Mouse (Mus musculus): ENCODE data around the gene Togaram2. TPM values are rescaled to one million over a fixed set of nuclear protein-coding genes. Genes with fewer than 3 reads are reported as not detected.

The Togaram2 gene
- polyA plus RNA-seq, 1 experiment from 2014 or later: 0.29 TPM

- no peak overlapping the region for H3K4me2 ChIP-seq
- H3K27ac ChIP-seq: no peak overlapping the region
- no peak overlapping the region for H3K4me3 ChIP-seq (replicated peaks)
- WGBS: 61% methylated on average over 1 of the region's 1 CpGs
- H3K4me1 ChIP-seq: peaks cover 7% of the 10 kb centered on the region
- no peak overlapping the region for H3K9ac ChIP-seq
- no peaks in the 10 kb centered on the region for H3K9me3 ChIP-seq
- ATAC-seq (ENCODE audit: low FRiP score): no peak
- peaks cover 26% of the 10 kb centered on the region for H3K36me3 ChIP-seq (replicated peaks)
- no peaks in the 10 kb centered on the region for H3K27me3 ChIP-seq
Observed at GRCm38 (mm10) chr17:71660390-71660789, 12.7 kb upstream of the Togaram2 start.

- Histone ChIP-seq H3K4me3 (replicated peaks) (peak overlapping the region; percentile 38), H3K9ac (peak overlapping the region; percentile 50), H3K27ac (no peak overlapping the region), H3K27me3 (no peaks in the 10 kb centered on the region), H3K9me3 (no peaks in the 10 kb centered on the region), H3K4me1 (peaks cover 7% of the 10 kb centered on the region), H3K4me2 (peak overlapping the region; percentile 82), H3K36me3 (replicated peaks) (peaks cover 8% of the 10 kb centered on the region)
- WGBS: 11% methylated on average over 21 of the region's 21 CpGs
- ATAC-seq (ENCODE audit: low FRiP score): peak; percentile 82
Observed at GRCm38 (mm10) chr17:71662751-71663250, 10.3 kb upstream of the Togaram2 start.

GRCm38 (mm10) chr17:71663491-71663890 lies 9.6 kb upstream of the Togaram2 start:
- no peaks in the 10 kb centered on the region for H3K9me3 ChIP-seq
- no peak overlapping the region for H3K4me2 ChIP-seq
- no peak overlapping the region for H3K4me3 ChIP-seq (replicated peaks)
- ATAC-seq (ENCODE audit: low FRiP score): no peak
- H3K27ac ChIP-seq: no peak overlapping the region
- no peak overlapping the region for H3K9ac ChIP-seq
- peaks cover 7% of the 10 kb centered on the region for H3K4me1 ChIP-seq
- H3K27me3 ChIP-seq: no peaks in the 10 kb centered on the region
- H3K36me3 ChIP-seq (replicated peaks): peaks cover 4% of the 10 kb centered on the region; the same call in 1 of the 2 replicates
- 89% methylated on average over 6 of the region's 6 CpGs for WGBS

- H3K4me3 ChIP-seq (replicated peaks): no peak overlapping the region
- H3K4me1 ChIP-seq: peaks cover 7% of the 10 kb centered on the region
- H3K9ac ChIP-seq: no peak overlapping the region
- no peak overlapping the region for H3K27ac ChIP-seq
- ATAC-seq (ENCODE audit: low FRiP score): no peak
- H3K36me3 ChIP-seq (replicated peaks): no peaks in the 10 kb centered on the region
- H3K9me3 ChIP-seq: no peaks in the 10 kb centered on the region
- no peak overlapping the region for H3K4me2 ChIP-seq
- no peaks in the 10 kb centered on the region for H3K27me3 ChIP-seq
- WGBS: 100% methylated on average over 1 of the region's 1 CpGs
Observed at GRCm38 (mm10) chr17:71664172-71664571, 8.9 kb upstream of the Togaram2 start.

- H3K27ac ChIP-seq: no peak overlapping the region
- H3K9ac ChIP-seq: no peak overlapping the region
- H3K9me3 ChIP-seq: no peaks in the 10 kb centered on the region
- H3K4me1 ChIP-seq: peaks cover 7% of the 10 kb centered on the region
- no peaks in the 10 kb centered on the region for H3K36me3 ChIP-seq (replicated peaks)
- WGBS: 92% methylated on average over 4 of the region's 4 CpGs
- H3K27me3 ChIP-seq: no peaks in the 10 kb centered on the region
- H3K4me3 ChIP-seq (replicated peaks): no peak overlapping the region
- ATAC-seq (ENCODE audit: low FRiP score): no peak
- no peak overlapping the region for H3K4me2 ChIP-seq
Observed at GRCm38 (mm10) chr17:71665201-71665600, 7.9 kb upstream of the Togaram2 start.

GRCm38 (mm10) chr17:71669511-71669910 lies 3.5 kb upstream of the Togaram2 start:
- no peak overlapping the region for H3K4me2 ChIP-seq
- no peak for ATAC-seq (ENCODE audit: low FRiP score)
- no peaks in the 10 kb centered on the region for H3K27me3 ChIP-seq
- H3K4me3 ChIP-seq (replicated peaks): no peak overlapping the region
- H3K27ac ChIP-seq: no peak overlapping the region
- no peaks in the 10 kb centered on the region for H3K9me3 ChIP-seq
- no peak overlapping the region for H3K9ac ChIP-seq
- peaks cover 7% of the 10 kb centered on the region for H3K4me1 ChIP-seq
- no peaks in the 10 kb centered on the region for H3K36me3 ChIP-seq (replicated peaks)
- WGBS: 84% methylated on average over 5 of the region's 5 CpGs

GRCm38 (mm10) chr17:71671840-71672546 lies 1.1 kb upstream of the Togaram2 start:
- WGBS: 55% methylated on average over 17 of the region's 17 CpGs
- Histone ChIP-seq H3K9me3 (no peaks in the 10 kb centered on the region), H3K4me3 (replicated peaks) (no peak overlapping the region), H3K36me3 (replicated peaks) (no peaks in the 10 kb centered on the region), H3K27me3 (no peaks in the 10 kb centered on the region), H3K4me1 (peaks cover 7% of the 10 kb centered on the region), H3K27ac (no peak overlapping the region), H3K4me2 (no peak overlapping the region), H3K9ac (no peak overlapping the region)
- no peak for ATAC-seq (ENCODE audit: low FRiP score)

- Histone ChIP-seq H3K9ac (no peak overlapping the region), H3K27me3 (no peaks in the 10 kb centered on the region), H3K4me2 (no peak overlapping the region), H3K36me3 (replicated peaks) (no peaks in the 10 kb centered on the region), H3K4me3 (replicated peaks) (no peak overlapping the region), H3K9me3 (no peaks in the 10 kb centered on the region), H3K27ac (no peak overlapping the region), H3K4me1 (peaks cover 7% of the 10 kb centered on the region)
- ATAC-seq (ENCODE audit: low FRiP score): no peak
- 69% methylated on average over 9 of the region's 9 CpGs for WGBS
Observed at GRCm38 (mm10) chr17:71673936-71674335, 875 bp downstream of the Togaram2 start.

GRCm38 (mm10) chr17:71674886-71675285 lies 1.8 kb downstream of the Togaram2 start:
- no peak overlapping the region for H3K9ac ChIP-seq
- H3K4me2 ChIP-seq: no peak overlapping the region
- ATAC-seq (ENCODE audit: low FRiP score): no peak
- H3K9me3 ChIP-seq: no peaks in the 10 kb centered on the region
- 96% methylated on average over 18 of the region's 18 CpGs for WGBS
- peaks cover 7% of the 10 kb centered on the region for H3K4me1 ChIP-seq
- no peak overlapping the region for H3K4me3 ChIP-seq (replicated peaks)
- no peaks in the 10 kb centered on the region for H3K36me3 ChIP-seq (replicated peaks)
- H3K27me3 ChIP-seq: no peaks in the 10 kb centered on the region
- no peak overlapping the region for H3K27ac ChIP-seq

GRCm38 (mm10) chr17:71681666-71682065 lies 8.6 kb downstream of the Togaram2 start:
- no peak for ATAC-seq (ENCODE audit: low FRiP score)
- H3K4me2 ChIP-seq: no peak overlapping the region
- H3K9me3 ChIP-seq: no peaks in the 10 kb centered on the region
- H3K36me3 ChIP-seq (replicated peaks): no peaks in the 10 kb centered on the region
- 76% methylated on average over 14 of the region's 14 CpGs for WGBS
- no peak overlapping the region for H3K4me3 ChIP-seq (replicated peaks)
- H3K27ac ChIP-seq: no peak overlapping the region
- no peak overlapping the region for H3K9ac ChIP-seq
- peaks cover 6% of the 10 kb centered on the region for H3K4me1 ChIP-seq
- H3K27me3 ChIP-seq: no peaks in the 10 kb centered on the region

- H3K9me3 ChIP-seq: no peaks in the 10 kb centered on the region
- H3K4me3 ChIP-seq (replicated peaks): no peak overlapping the region
- H3K27ac ChIP-seq: no peak overlapping the region
- peaks cover 6% of the 10 kb centered on the region for H3K4me1 ChIP-seq
- 88% methylated on average over 4 of the region's 4 CpGs for WGBS
- H3K36me3 ChIP-seq (replicated peaks): no peaks in the 10 kb centered on the region
- H3K4me2 ChIP-seq: no peak overlapping the region
- no peak overlapping the region for H3K9ac ChIP-seq
- H3K27me3 ChIP-seq: no peaks in the 10 kb centered on the region
- no peak for ATAC-seq (ENCODE audit: low FRiP score)
Observed at GRCm38 (mm10) chr17:71682379-71682778, 9.3 kb downstream of the Togaram2 start.

GRCm38 (mm10) chr17:71683281-71683680 lies 10.2 kb downstream of the Togaram2 start:
- no peaks in the 10 kb centered on the region for H3K27me3 ChIP-seq
- no peak for ATAC-seq (ENCODE audit: low FRiP score)
- H3K36me3 ChIP-seq (replicated peaks): no peaks in the 10 kb centered on the region
- no peak overlapping the region for H3K4me3 ChIP-seq (replicated peaks)
- peaks cover 6% of the 10 kb centered on the region for H3K4me1 ChIP-seq
- no peaks in the 10 kb centered on the region for H3K9me3 ChIP-seq
- H3K4me2 ChIP-seq: no peak overlapping the region
- H3K27ac ChIP-seq: no peak overlapping the region
- no peak overlapping the region for H3K9ac ChIP-seq
- 92% methylated on average over 6 of the region's 6 CpGs for WGBS

GRCm38 (mm10) chr17:71684103-71684608 lies 11.1 kb downstream of the Togaram2 start:
- no peak overlapping the region for H3K27ac ChIP-seq
- H3K4me2 ChIP-seq: no peak overlapping the region
- 61% methylated on average over 5 of the region's 5 CpGs for WGBS
- peaks cover 6% of the 10 kb centered on the region for H3K4me1 ChIP-seq
- H3K4me3 ChIP-seq (replicated peaks): no peak overlapping the region
- ATAC-seq (ENCODE audit: low FRiP score): no peak
- H3K9ac ChIP-seq: no peak overlapping the region
- no peaks in the 10 kb centered on the region for H3K9me3 ChIP-seq
- no peaks in the 10 kb centered on the region for H3K36me3 ChIP-seq (replicated peaks)
- H3K27me3 ChIP-seq: no peaks in the 10 kb centered on the region

Measured in forebrain, embryonic 12.5 days (tissue).